Mouse (Mus musculus): ENCODE data around the gene Gm49352. TPM values are rescaled to one million over a fixed set of nuclear protein-coding genes. Genes with fewer than 3 reads are reported as not detected.
"Not testable (repeated sequence)": the region's sequence is repeated elsewhere in the genome, so short reads cannot be mapped to it uniquely, and the experiment has no call there.

Gm49352 gene
- polyA plus RNA-seq (2014; fragmentation: Nextera tagmentation; extraction: Ambion mirVana), result not detected in 2 replicates

GRCm38 (mm10) chr13:61568074-61568473, at the start of gene Gm49352:
Gene Gm49352, minus strand, starts transcription at chr13:61568174.
- whole genome bisulfite sequencing, result 53% methylated on average over 1 of the region's 1 CpGs

GRCm38 (mm10) chr13:61570027-61570426, 2.1 kb upstream of the Gm49352 start, which contains the start of gene Cts3:
Gene Cts3, minus strand, starts transcription at chr13:61570127.
- Histone ChIP-seq H3K4me1 (ENCODE audit: control insufficient read depth, insufficient read depth, low read length) (no peaks in the 10 kb centered on the region), H3K27ac (ENCODE audit: low read depth, low read length) (no peak within 1 kb of the TSS), H3K4me2 (replicated peaks; ENCODE audit: low read depth, low read length) (no peak within 1 kb of the TSS), H3K27me3 (ENCODE audit: control insufficient read depth, insufficient read depth, low read length) (no peaks in the 10 kb centered on the region), H3K36me3 (ENCODE audit: control insufficient read depth, insufficient read depth, low read length) (no peaks in the 10 kb centered on the region), H3K9ac (ENCODE audit: low read depth, low read length) (no peak within 1 kb of the TSS), H3K4me3 (ENCODE audit: low read length) (no peak within 1 kb of the TSS), H3K9me3 (ENCODE audit: control insufficient read depth, low read length) (0 out of 2 replicates have a peak, but pooled peaks cover 2% of the 10 kb centered on the region)
- no peak for ATAC-seq (ENCODE audit: low FRiP score, low TSS enrichment)

More at GRCm38 (mm10) chr13:61568074-61568473, at the start of gene Gm49352:
- ATAC-seq (ENCODE audit: low FRiP score, low TSS enrichment); H3K27me3 ChIP-seq (ENCODE audit: control insufficient read depth, insufficient read depth, low read length); H3K4me1 ChIP-seq (ENCODE audit: control insufficient read depth, insufficient read depth, low read length); H3K4me3 ChIP-seq (ENCODE audit: low read length); H3K4me2 ChIP-seq (replicated peaks; ENCODE audit: low read depth, low read length); H3K9ac ChIP-seq (ENCODE audit: low read depth, low read length); H3K27ac ChIP-seq (ENCODE audit: low read depth, low read length); H3K9me3 ChIP-seq (ENCODE audit: control insufficient read depth, low read length); H3K36me3 ChIP-seq (ENCODE audit: control insufficient read depth, insufficient read depth, low read length): not testable (repeated sequence)

DNA sequence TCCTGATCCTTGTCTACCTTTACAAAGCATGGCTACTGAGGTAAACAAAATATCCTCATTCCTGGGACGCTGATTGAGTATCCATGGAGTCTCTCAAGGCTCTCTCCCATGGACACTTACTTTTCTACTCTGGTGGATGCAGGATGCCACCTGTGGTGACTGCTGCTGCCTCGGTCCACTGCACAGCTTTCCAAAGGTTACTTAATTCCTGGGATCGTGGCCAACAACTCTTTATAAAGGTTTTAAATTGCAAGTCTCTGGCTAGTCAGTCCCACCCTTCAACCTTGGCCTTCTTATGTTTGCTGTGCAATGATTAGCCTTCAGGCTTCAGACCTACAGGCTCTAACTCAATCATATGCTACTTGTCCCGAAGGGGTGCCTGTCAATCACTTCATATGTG, 26.3 kb downstream of the Gm49352 start, which contains the start of gene Ctsm:
Gene Ctsm (minus strand): TSS at position 209 of the 400 bp plus-strand sequence.
- 74% methylated on average over 4 of the region's 4 CpGs for WGBS
- H3K4me3 ChIP-seq (ENCODE audit: low read length), result no peak within 1 kb of the TSS

More for the DNA sequence above, 26.3 kb downstream of the Gm49352 start, which contains the start of gene Ctsm:
- Histone ChIP-seq H3K4me2 (replicated peaks; ENCODE audit: low read depth, low read length) (no peak within 1 kb of the TSS), H3K27ac (ENCODE audit: low read depth, low read length) (no peak within 1 kb of the TSS), H3K4me1 (ENCODE audit: control insufficient read depth, insufficient read depth, low read length) (no peaks in the 10 kb centered on the region), H3K27me3 (ENCODE audit: control insufficient read depth, insufficient read depth, low read length) (no peaks in the 10 kb centered on the region), H3K36me3 (ENCODE audit: control insufficient read depth, insufficient read depth, low read length) (no peaks in the 10 kb centered on the region), H3K9me3 (ENCODE audit: control insufficient read depth, low read length) (peaks cover 5% of the 10 kb centered on the region), H3K9ac (ENCODE audit: low read depth, low read length) (no peak within 1 kb of the TSS)
- no peak for ATAC-seq (ENCODE audit: low FRiP score, low TSS enrichment)

Other genes with a start within 250 kb of the Gm49352 start
- not detected in 2 replicates for gene Cts7, start 210.0 kb downstream of the Gm49352 start, polyA plus RNA-seq (2014; fragmentation: Nextera tagmentation; extraction: Ambion mirVana)
- not detected in 2 replicates for gene Ctsm, start 26.3 kb downstream of the Gm49352 start, polyA plus RNA-seq (2014; fragmentation: Nextera tagmentation; extraction: Ambion mirVana)
- not detected in 2 replicates for gene Cts3, start 2.0 kb upstream of the Gm49352 start, polyA plus RNA-seq (2014; fragmentation: Nextera tagmentation; extraction: Ambion mirVana)